Mouse (Mus musculus) liver, embryonic 14.5 days (tissue): Measurements from ENCODE around the gene Ahcyl2. TPM values are rescaled to one million over a fixed set of nuclear protein-coding genes. Genes with fewer than 3 reads are reported as not detected.

ENCODE experiments used
- ATAC-seq: fragments of 200-750 bp; cut with Nextera tagmentation; 2 replicates; pipeline ENCODE4 v1.8.0; 2017; ENCODE audit warnings: moderate number of reproducible peaks, mild to moderate bottlenecking, moderate library complexity; ENCODE audit not compliant: insufficient read depth
- DNase-seq, 3 experiments: peaks; one replicate each; pipeline ENCODE4 v3.0.0-alpha.2; 2012 to 2013; ENCODE audit warnings: low read depth in 3 of 3, low spot score in 3 of 3
- H3K27ac ChIP-seq: fragments of 300-500 bp; sonication (generic); 2 replicates; pipeline ENCODE4 v1.5.1; 2014; ENCODE audit warnings: moderate library complexity, mild to moderate bottlenecking, control low read depth, inconsistent platforms
- H3K27me3 ChIP-seq: fragments of 300-500 bp; sonication (generic); 2 replicates; pipeline ENCODE4 v1.6.1; 2014; ENCODE audit warnings: mild to moderate bottlenecking, low read length, moderate library complexity; ENCODE audit not compliant: control insufficient read depth, insufficient read depth
- H3K36me3 ChIP-seq: fragments of 300-500 bp; sonication (generic); replicated peaks from 2 replicates; pipeline ENCODE4 v1.6.1; 2014; ENCODE audit warnings: low read depth; ENCODE audit not compliant: control insufficient read depth, insufficient read depth
- H3K4me1 ChIP-seq, 2 experiments: fragments of 200-500 bp in 1 of 2; fragments of 300-500 bp in 1 of 2; sonication (generic) in 1 of 2; replicated peaks; 2 replicates each; pipeline ENCODE4 v1.6.1; 2012 to 2014; ENCODE audit warnings: antibody characterized with exemption in 1 of 2, inconsistent platforms in 1 of 2, low read length in 1 of 2; ENCODE audit not compliant: control insufficient read depth in 2 of 2, insufficient read depth in 2 of 2
- H3K4me2 ChIP-seq: fragments of 300-500 bp; sonication (generic); 2 replicates; pipeline ENCODE4 v1.6.1; 2014; ENCODE audit warnings: low read depth, mild to moderate bottlenecking, control low read depth, moderate library complexity
- H3K4me3 ChIP-seq, 2 experiments: fragments of 200-500 bp in 1 of 2; fragments of 300-500 bp in 1 of 2; sonication (generic) in 1 of 2; 2 replicates each; pipeline ENCODE4 v1.5.1; 2012 to 2014; ENCODE audit warnings: low read depth in 2 of 2, low read length in 2 of 2, mild to moderate bottlenecking in 2 of 2, control low read depth in 1 of 2, inconsistent platforms in 1 of 2, moderate library complexity in 1 of 2; ENCODE audit not compliant: insufficient read depth in 1 of 2
- H3K9ac ChIP-seq: fragments of 300-500 bp; sonication (generic); replicated peaks from 2 replicates; pipeline ENCODE4 v1.6.1; 2014; ENCODE audit warnings: mild to moderate bottlenecking, control low read depth, moderate library complexity
- H3K9me3 ChIP-seq: fragments of 300-500 bp; sonication (generic); 2 replicates; pipeline ENCODE4 v1.6.1; 2016; ENCODE audit warnings: low read length, mixed read lengths; ENCODE audit not compliant: control insufficient read depth
- CTCF ChIP-seq: IDR thresholded peaks from 2 replicates; pipeline ENCODE4 v1.5.1; 2016; ENCODE audit warnings: antibody characterized with exemption, low read depth, control low read depth
- EP300 ChIP-seq: IDR thresholded peaks from 2 replicates; pipeline ENCODE4 v1.6.1; 2016; ENCODE audit warnings: antibody characterized with exemption, low read depth
- WGBS: fragments of 180-500 bp; shearing (Covaris S2); extraction: QIAGEN DNeasy Blood & Tissue Kit; methylation state at CpG from one replicate; pipeline ENCODE4 v1.1.7; 2014; ENCODE audit not compliant: insufficient replicate concordance; 5-methylcytosine and 5-hydroxymethylcytosine counted together
- polyA plus RNA-seq, 2 experiments: library from polyadenylated mRNA; depleted of rRNA in 1 of 2; stranded (reverse) in 1 of 2; unstranded in 1 of 2; fragments of >200 nt; fragmentation: Nextera tagmentation in 1 of 2; extraction: Ambion mirVana in 1 of 2; gene quantifications; 2 replicates each; pipeline versions ENCODE4 v1.2.1 to v1.2.3; 2012 to 2014

Gene Ahcyl2
- polyA plus RNA-seq, 2 experiments, result 3.2 to 4.2 TPM

DNA sequence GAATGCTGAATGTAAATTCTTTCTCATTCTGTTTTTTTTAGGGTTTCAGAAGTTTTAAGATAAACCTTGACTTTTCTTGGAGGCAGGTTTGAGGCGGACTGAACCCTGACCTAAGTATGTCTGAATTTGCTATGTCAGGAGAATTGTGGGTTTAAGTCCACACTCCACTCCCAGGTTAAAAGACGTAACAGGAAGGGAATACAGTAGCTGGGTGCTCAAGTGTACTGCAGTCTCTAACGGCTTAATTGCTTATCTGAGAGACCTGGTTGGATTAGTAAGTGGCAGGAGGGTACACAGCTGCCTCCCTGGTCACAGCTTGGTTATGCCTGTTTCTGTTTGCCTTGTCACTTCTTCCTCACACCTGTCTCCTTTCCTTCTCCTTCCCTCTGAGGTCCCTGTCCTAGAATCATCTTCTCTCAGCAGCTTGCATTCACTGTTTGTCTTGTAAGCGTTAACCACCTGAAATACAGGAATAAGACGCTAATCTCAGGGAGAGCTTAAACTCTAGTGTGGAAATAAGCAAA, 79.9 kb downstream of the Ahcyl2 start:
- Histone ChIP-seq H3K4me1 (peaks cover 0 to 10% of the 10 kb centered on the region in 2 experiments; a peak in 3 of 4 replicates), H3K27ac (no peak overlapping the region), H3K27me3 (no peaks in the 10 kb centered on the region), H3K9me3 (no peaks in the 10 kb centered on the region), H3K4me2 (no peak overlapping the region), H3K9ac (no peak overlapping the region), H3K36me3 (no peaks in the 10 kb centered on the region), H3K4me3 (no peak overlapping the region)
- TF ChIP-seq EP300, result no peak
- TF ChIP-seq CTCF, result no peak
- 46% methylated on average over 5 of the region's 5 CpGs for WGBS
- DNase-seq (no peak), ATAC-seq (no peak)

DNA sequence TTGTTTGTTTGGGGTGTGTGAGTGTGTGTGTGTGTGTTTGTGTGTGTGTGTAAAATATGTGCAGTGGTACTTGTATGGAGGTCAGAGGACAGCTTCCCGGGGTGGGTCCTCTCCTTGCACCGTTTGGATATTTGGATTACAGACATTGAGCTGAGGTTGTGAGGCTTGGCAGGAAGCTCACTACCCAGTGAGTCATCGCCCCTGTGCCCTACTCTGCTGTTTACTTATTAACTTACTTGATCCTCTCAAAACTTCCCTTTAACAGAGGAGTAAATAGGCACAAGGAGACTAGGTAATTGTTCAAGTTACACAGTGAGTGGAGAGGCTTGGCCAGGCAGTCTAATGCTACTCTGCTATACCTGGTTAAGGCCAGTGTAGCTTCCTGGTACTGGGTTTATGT, 81.0 kb downstream of the Ahcyl2 start:
- ATAC-seq (no peak), DNase-seq (no peak)
- WGBS, result 37% methylated on average over 3 of the region's 3 CpGs
- no peaks in the 10 kb centered on the region for H3K9me3 ChIP-seq
- peaks cover 5 to 15% of the 10 kb centered on the region in 2 experiments for H3K4me1 ChIP-seq
- H3K36me3 ChIP-seq, result no peaks in the 10 kb centered on the region
- no peaks in the 10 kb centered on the region for H3K27me3 ChIP-seq
- no peak overlapping the region for H3K9ac ChIP-seq
- H3K4me3 ChIP-seq, result no peak overlapping the region
- TF ChIP-seq CTCF, result no peak
- TF ChIP-seq EP300, result no peak
- H3K27ac ChIP-seq, result no peak overlapping the region
- no peak overlapping the region for H3K4me2 ChIP-seq

DNA sequence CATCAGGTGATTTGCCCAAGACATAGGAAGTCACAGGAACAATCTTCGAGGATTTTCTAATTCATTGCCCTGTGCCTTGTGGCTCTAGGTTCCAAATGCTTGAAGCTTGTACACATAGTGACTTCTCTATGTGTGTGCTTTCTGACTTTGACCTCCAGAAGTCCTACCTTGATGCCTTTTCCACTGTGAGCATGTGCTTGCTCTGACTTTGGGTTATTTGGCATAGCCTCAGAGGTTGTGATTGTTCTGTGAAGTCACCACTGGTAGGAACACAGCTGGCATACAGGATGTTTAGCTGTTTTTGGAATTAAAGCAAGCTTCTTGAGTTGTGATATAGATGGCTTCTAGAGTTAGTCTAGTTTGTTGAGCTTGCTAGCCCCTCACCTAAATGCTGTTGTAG, 82.3 kb downstream of the Ahcyl2 start:
- Histone ChIP-seq H3K27ac (no peak overlapping the region), H3K9me3 (no peaks in the 10 kb centered on the region), H3K36me3 (no peaks in the 10 kb centered on the region), H3K4me2 (no peak overlapping the region), H3K9ac (no peak overlapping the region), H3K4me1 (peaks cover 5 to 19% of the 10 kb centered on the region in 2 experiments), H3K27me3 (no peaks in the 10 kb centered on the region), H3K4me3 (no peak overlapping the region)
- TF ChIP-seq CTCF (no peak), EP300 (no peak)
- no peak for DNase-seq
- no peak for ATAC-seq
- WGBS, result 54% methylated on average over 1 of the region's 1 CpGs

DNA sequence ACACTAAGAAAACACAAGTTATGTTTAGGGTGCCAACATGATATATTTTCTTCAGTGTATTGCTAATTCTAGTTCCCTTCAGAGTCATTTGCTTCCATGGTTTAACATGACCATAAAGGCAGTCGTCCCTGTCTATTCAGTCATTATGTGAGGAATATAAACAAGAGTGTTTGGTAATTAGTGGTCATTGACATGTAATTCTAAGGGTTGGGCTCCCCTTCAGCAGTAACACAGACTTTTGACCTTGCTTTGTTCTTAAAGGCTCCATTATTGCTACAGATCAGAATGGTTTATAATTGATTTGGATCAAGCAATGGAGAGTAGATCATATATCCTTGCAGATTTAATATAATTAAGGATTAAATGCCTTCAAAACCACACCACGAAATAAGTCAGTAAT, 82.9 kb downstream of the Ahcyl2 start:
- no peak overlapping the region for H3K27ac ChIP-seq
- WGBS, result 51% methylated on average over 2 of the region's 2 CpGs
- no peaks in the 10 kb centered on the region for H3K27me3 ChIP-seq
- H3K9me3 ChIP-seq, result no peaks in the 10 kb centered on the region
- H3K4me1 ChIP-seq, result peaks cover 5 to 21% of the 10 kb centered on the region in 2 experiments
- ATAC-seq (no peak), DNase-seq (no peak)
- no peak overlapping the region for H3K4me2 ChIP-seq
- H3K36me3 ChIP-seq, result no peaks in the 10 kb centered on the region
- no peak for TF ChIP-seq EP300
- no peak for TF ChIP-seq CTCF
- H3K9ac ChIP-seq, result no peak overlapping the region
- H3K4me3 ChIP-seq, result no peak overlapping the region

DNA sequence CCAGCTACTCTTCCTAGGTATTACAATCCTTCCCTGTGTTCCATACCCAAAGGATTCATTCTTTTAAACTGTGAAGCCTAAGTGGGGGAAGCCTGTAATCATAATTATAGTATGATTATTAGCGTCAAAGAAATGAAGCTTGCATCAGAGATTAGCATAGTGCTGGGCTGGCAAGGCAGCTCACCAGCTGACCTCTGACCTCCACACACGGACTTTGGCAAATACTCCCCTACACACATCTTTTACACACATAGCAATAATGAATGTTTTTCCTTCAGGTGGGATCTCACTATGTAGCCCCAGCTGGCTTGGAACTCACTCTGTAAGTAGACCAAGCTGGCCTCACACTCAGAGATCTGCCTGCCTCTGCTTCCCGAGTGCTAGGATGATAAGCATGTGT, 84.1 kb downstream of the Ahcyl2 start:
- no peaks in the 10 kb centered on the region for H3K27me3 ChIP-seq
- H3K4me2 ChIP-seq, result no peak overlapping the region
- 67% methylated on average over 3 of the region's 3 CpGs for WGBS
- TF ChIP-seq EP300 (no peak), CTCF (no peak)
- DNase-seq (no peak), ATAC-seq (no peak)
- no peak overlapping the region for H3K4me3 ChIP-seq
- H3K27ac ChIP-seq, result no peak overlapping the region
- no peaks in the 10 kb centered on the region for H3K9me3 ChIP-seq
- H3K4me1 ChIP-seq, result peaks cover 14 to 32% of the 10 kb centered on the region in 2 experiments
- no peak overlapping the region for H3K9ac ChIP-seq
- H3K36me3 ChIP-seq, result no peaks in the 10 kb centered on the region
